Mouse (Mus musculus): ENCODE measurements at regions not wholly inside any gene's neighbourhood (a gene's known extent, or its start where the extent isn't known, plus 50 kb on each side); places are given as distances from the start of the nearest gene placed in this dataset.
"Not testable (repeated sequence)": the region's sequence is repeated elsewhere in the genome, so short reads cannot be mapped to it uniquely, and the experiment has no call there.

DNA sequence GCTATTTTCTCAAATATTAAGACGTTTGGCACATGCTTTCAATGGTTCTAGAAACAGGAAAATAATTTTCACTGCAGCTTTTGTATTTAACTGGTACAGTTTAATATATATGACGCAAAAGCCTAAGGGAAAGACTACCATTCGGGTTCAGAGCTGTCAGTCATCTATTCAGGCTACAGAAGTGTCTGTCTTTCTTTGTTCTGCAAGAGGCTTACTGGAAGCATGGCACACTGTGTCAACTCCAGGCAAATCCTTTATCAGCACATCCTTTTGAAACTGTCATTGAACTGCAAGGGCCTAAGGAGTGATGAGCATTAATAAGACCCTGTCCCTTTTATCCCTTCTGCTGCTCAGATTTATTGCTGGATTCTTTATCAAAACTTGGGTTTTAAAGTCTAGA is 303.8 kb upstream of the Gm5152 start:
- not testable (repeated sequence) for H3K4me3 ChIP-seq; H3K4me2 ChIP-seq (replicated peaks); H3K36me3 ChIP-seq; H3K9me3 ChIP-seq; H3K27me3 ChIP-seq; H3K9ac ChIP-seq (replicated peaks); H3K27ac ChIP-seq (replicated peaks); H3K4me1 ChIP-seq
- ATAC-seq (ENCODE audit: low FRiP score, low read depth): peak; percentile 75
- WGBS: 38% methylated on average over 3 of the region's 3 CpGs

DNA sequence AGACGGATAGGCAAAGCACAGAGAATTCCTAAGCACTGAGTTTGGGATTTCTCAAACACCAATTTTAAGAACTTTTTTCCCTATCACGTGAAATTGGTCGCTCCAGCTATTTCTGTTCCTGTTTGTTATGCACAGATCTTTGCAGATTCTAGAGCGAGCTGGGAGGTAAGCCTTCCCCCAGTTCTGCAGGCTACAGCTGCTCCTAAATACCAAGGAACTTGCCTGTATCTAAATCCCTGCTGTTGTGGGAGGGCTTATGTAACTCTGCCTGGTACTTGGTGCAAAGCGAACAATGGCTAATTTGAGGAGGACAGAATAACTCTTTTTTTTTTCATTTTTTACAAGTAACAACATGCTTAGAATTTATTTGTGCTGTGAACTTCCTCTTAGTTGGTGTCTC is 316.0 kb upstream of the Gm5152 start:
- Histone ChIP-seq H3K4me3 (no peak overlapping the region), H3K9me3 (no peaks in the 10 kb centered on the region), H3K4me1 (no peaks in the 10 kb centered on the region), H3K27ac (replicated peaks) (no peak overlapping the region), H3K4me2 (replicated peaks) (no peak overlapping the region), H3K36me3 (no peaks in the 10 kb centered on the region), H3K27me3 (no peaks in the 10 kb centered on the region), H3K9ac (replicated peaks) (no peak overlapping the region)
- 0 out of 2 replicates have a peak, but pooled peaks have one; percentile 56 for ATAC-seq (ENCODE audit: low FRiP score, low read depth)
- WGBS: 42% methylated on average over 5 of the region's 5 CpGs

DNA sequence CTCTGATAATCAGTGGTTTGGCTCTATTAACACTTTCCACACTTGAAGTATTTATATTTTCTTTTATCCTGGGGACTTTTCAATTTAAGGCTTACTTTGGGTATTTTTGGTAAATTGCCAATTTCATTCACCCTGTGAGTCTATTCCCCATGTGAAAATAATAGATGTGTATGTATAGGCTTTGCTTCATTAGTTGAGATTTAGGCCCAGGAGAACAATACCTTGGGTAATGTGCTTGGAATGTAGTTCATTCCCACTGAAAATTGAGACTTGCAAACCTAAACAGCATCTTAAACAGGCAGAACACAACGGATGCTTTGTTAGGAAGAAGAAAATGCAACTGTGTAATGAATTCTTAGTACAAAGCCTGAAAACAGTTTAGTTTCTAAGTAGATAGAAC is 346.1 kb upstream of the Gm5152 start:
- H3K36me3 ChIP-seq: no peaks in the 10 kb centered on the region
- H3K4me3 ChIP-seq: no peak overlapping the region
- H3K27me3 ChIP-seq: no peaks in the 10 kb centered on the region
- no peak overlapping the region for H3K27ac ChIP-seq (replicated peaks)
- H3K4me1 ChIP-seq: no peaks in the 10 kb centered on the region
- H3K9ac ChIP-seq (replicated peaks): no peak overlapping the region
- no peaks in the 10 kb centered on the region for H3K9me3 ChIP-seq
- ATAC-seq (ENCODE audit: low FRiP score, low read depth): peak; percentile 73
- no peak overlapping the region for H3K4me2 ChIP-seq (replicated peaks)
- WGBS: 34% methylated on average over 1 of the region's 1 CpGs

DNA sequence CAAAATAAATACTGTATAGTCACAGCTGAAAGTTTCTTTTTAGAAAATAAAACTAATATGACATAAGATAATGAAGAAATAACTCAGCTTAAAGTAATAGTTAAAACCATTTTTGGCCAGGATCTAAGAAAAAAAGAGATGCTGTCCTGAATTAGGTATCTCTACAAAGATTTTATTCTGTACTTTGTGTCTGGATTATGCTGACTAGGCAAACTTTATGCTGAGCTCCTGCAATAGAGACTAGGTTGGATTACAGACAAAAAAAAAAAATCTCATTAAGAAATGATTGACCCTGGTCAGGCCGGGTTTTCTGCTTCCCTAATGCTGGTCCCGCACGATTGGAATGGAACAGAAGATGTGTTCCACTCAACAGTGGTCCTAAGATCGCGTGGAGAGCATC is 346.8 kb upstream of the Gm8871 start:
- WGBS: 90% methylated on average over 5 of the region's 5 CpGs
- Histone ChIP-seq H3K4me2 (replicated peaks) (no peak overlapping the region), H3K9ac (replicated peaks) (no peak overlapping the region), H3K27me3 (no peaks in the 10 kb centered on the region), H3K36me3 (no peaks in the 10 kb centered on the region), H3K27ac (replicated peaks) (no peak overlapping the region), H3K4me3 (no peak overlapping the region), H3K4me1 (no peaks in the 10 kb centered on the region), H3K9me3 (no peaks in the 10 kb centered on the region)
- no peak for ATAC-seq (ENCODE audit: low FRiP score, low read depth)

DNA sequence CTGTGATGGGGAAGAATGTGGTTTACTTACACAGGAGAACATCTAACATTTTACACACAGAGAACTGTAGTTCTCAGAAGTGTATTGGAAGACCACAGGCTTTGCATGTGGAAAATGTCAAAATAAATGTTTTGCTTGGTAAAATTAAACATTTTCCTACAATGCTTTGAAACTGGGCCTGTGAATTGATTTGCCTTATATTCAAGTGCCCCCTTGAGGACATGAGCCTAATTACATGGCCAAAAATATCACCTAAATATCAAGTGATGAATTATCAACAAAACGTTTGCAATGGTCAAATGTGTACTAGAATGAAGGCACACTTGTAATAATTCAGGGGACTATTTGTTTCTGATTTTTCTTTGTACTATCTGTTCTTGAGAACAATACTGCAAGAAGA is 314.4 kb upstream of the Gm8871 start:
- Histone ChIP-seq H3K9me3 (no peaks in the 10 kb centered on the region), H3K4me3 (no peak overlapping the region), H3K27me3 (no peaks in the 10 kb centered on the region), H3K4me1 (no peaks in the 10 kb centered on the region), H3K36me3 (no peaks in the 10 kb centered on the region), H3K4me2 (replicated peaks) (no peak overlapping the region), H3K9ac (replicated peaks) (no peak overlapping the region), H3K27ac (replicated peaks) (no peak overlapping the region)
- ATAC-seq (ENCODE audit: low FRiP score, low read depth): no peak
- 46% methylated on average over 1 of the region's 1 CpGs for WGBS

DNA sequence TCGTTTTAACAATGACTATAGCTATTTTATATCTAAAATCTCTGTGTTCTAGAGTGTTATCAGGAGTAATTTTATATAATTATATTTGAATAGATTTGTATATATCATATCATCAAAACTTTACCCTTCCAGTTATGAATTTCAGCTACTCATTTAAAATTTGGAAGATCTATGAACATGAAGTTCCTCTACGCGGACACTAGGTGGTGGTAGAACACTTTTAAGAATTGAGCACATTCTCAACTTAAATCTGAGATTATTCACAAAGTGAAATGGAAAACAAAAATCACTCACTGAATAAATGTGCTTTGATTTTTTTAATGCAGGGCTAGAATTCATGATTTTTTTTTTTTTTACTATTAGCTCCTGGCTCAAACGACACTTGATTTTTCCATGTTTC is 299.5 kb upstream of the Gm8871 start:
- Histone ChIP-seq H3K4me3 (no peak overlapping the region), H3K9ac (replicated peaks) (no peak overlapping the region), H3K27me3 (no peaks in the 10 kb centered on the region), H3K4me1 (no peaks in the 10 kb centered on the region), H3K9me3 (no peaks in the 10 kb centered on the region), H3K36me3 (no peaks in the 10 kb centered on the region), H3K4me2 (replicated peaks) (no peak overlapping the region), H3K27ac (replicated peaks) (no peak overlapping the region)
- WGBS: 38% methylated on average over 4 of the region's 4 CpGs
- no peak for ATAC-seq (ENCODE audit: low FRiP score, low read depth)

DNA sequence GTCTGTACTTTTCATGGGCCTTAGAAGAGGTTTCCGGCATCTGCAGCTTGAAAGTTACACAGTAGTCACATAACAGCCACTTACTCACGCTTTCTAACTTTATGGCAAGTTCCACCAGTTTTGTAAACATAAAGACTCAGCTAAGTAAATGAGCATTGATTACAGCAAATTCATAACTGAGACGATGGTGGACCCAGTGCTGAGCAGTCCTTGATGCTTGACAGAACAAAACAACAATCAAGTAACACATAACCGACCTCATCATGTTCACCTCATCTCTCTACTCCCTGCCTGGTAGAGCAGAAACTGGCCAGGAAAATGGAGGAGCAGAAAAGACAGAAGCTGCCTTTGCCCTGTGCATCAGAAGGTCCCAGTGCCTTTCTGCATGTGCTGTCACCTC is 284.3 kb upstream of the Gm8871 start:
- no peak overlapping the region for H3K4me2 ChIP-seq (replicated peaks)
- H3K27ac ChIP-seq (replicated peaks): no peak overlapping the region
- no peaks in the 10 kb centered on the region for H3K9me3 ChIP-seq
- no peak overlapping the region for H3K9ac ChIP-seq (replicated peaks)
- ATAC-seq (ENCODE audit: low FRiP score, low read depth): no peak
- no peaks in the 10 kb centered on the region for H3K36me3 ChIP-seq
- no peaks in the 10 kb centered on the region for H3K27me3 ChIP-seq
- H3K4me1 ChIP-seq: no peaks in the 10 kb centered on the region
- WGBS: 81% methylated on average over 4 of the region's 4 CpGs
- no peak overlapping the region for H3K4me3 ChIP-seq

DNA sequence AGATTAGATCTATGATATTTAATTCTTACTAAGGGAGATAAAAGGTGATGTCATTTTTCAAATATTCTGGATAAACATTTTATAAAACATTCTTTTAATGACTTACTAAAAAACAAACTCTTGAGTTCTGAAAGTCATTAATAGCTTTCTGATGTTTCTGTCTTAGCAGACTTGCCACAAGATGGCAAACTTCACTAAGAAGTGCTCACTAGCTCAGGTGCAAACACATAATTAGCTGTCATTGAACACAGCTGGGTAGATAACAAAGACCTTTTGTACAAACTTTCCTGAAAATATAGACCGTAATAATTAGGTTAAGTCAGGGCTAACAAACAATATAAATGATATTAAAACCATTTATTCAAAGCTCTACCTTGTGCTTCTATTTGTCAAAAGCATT is 273.4 kb upstream of the Gm8871 start:
- no peaks in the 10 kb centered on the region for H3K4me1 ChIP-seq
- 41% methylated on average over 1 of the region's 1 CpGs for WGBS

DNA sequence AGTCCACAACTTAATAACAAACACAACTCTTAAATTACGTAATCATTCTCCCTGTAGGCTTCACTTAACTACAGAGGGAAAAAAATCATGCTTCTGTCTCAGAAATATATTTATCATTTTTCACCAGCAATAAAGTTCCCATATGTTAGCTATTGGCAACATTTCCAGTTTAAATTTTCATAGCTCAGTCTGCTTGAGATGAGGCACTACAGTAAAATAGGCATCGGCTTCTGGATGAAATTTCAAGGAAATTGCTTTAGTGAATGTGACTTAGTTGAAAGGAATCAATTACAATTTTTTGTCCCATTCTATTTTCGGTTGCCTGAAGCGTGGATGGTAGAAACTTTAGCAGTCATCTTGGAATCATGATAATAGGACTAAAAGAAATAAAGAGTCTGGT is 262.1 kb upstream of the Gm8871 start:
- no peaks in the 10 kb centered on the region for H3K36me3 ChIP-seq
- no peak overlapping the region for H3K27ac ChIP-seq (replicated peaks)
- no peaks in the 10 kb centered on the region for H3K9me3 ChIP-seq
- H3K27me3 ChIP-seq: no peaks in the 10 kb centered on the region
- no peak overlapping the region for H3K4me2 ChIP-seq (replicated peaks)
- no peak for ATAC-seq (ENCODE audit: low FRiP score, low read depth)
- H3K4me1 ChIP-seq: no peaks in the 10 kb centered on the region
- 85% methylated on average over 4 of the region's 4 CpGs for WGBS
- no peak overlapping the region for H3K9ac ChIP-seq (replicated peaks)
- H3K4me3 ChIP-seq: no peak overlapping the region

More for the DNA sequence above, 273.4 kb upstream of the Gm8871 start:
- Histone ChIP-seq H3K9ac (replicated peaks) (no peak overlapping the region), H3K9me3 (no peaks in the 10 kb centered on the region), H3K36me3 (no peaks in the 10 kb centered on the region), H3K27me3 (no peaks in the 10 kb centered on the region), H3K4me2 (replicated peaks) (no peak overlapping the region), H3K27ac (replicated peaks) (no peak overlapping the region), H3K4me3 (no peak overlapping the region)
- ATAC-seq (ENCODE audit: low FRiP score, low read depth): no peak

DNA sequence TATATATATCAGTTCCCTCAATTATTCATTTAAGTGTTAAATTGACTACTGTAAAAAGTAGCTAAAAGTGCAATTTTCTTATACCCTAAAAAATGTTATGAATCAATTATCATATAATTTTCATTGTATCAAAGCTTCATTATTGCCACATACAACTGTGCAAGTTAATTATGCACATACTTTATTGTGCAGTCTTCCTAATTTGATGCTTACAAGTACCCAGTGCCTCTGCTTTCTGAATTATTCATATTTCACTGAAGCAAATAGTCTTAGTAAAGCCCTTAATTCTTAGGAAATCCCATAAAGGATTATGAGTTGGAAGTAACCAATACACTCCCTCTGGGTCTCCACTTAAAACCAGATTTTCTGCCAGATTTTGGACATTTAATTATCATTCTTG is 220.5 kb upstream of the Gm8871 start:
- Histone ChIP-seq H3K27me3 (no peaks in the 10 kb centered on the region), H3K27ac (replicated peaks) (no peak overlapping the region), H3K36me3 (no peaks in the 10 kb centered on the region), H3K4me3 (no peak overlapping the region), H3K4me2 (replicated peaks) (no peak overlapping the region), H3K9ac (replicated peaks) (no peak overlapping the region), H3K9me3 (no peaks in the 10 kb centered on the region), H3K4me1 (no peaks in the 10 kb centered on the region)
- ATAC-seq (ENCODE audit: low FRiP score, low read depth): peak; percentile 66

DNA sequence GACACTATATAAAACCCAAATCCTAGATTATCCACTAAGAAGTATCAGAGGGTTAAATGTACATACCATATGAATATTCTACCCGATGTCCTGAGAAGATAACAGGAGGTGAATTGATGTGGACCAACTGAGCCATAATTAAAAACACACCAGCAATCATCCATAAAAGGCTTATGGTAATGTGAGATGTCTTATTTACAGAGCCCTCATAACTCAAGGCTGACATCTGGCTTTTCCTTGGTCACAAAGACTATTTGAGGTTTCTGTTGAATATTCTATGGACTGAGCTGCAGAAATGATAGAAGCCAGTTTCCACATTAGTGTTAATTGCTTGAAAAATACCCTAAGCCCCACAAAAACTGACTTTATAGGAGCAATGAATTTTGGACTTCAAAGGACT is 198.1 kb upstream of the Gm8871 start:
- ATAC-seq (ENCODE audit: low FRiP score, low read depth): no peak
- WGBS: 50% methylated on average over 1 of the region's 1 CpGs
- no peaks in the 10 kb centered on the region for H3K4me1 ChIP-seq

DNA sequence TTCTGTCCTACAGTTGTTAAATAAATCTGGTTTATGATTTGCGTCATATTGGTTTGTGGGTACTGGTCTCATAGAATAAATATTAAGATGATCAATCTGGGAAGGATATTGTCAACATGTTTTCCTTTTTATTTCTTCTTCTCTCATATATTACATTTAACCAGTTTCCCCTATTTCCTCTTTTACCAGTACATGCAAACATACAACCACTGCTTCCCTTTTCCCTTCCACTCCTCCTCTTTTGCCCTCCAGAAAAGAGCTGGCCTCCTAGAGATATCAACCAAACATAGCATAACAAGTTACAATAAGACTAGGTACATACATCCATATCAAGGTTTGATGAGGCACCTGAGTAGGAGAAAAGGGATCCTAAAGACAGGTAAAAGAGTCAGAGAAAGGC is 180.1 kb upstream of the Gm8871 start:
- no peak for ATAC-seq (ENCODE audit: low FRiP score, low read depth)
- Histone ChIP-seq H3K4me3 (no peak overlapping the region), H3K9ac (replicated peaks) (no peak overlapping the region), H3K4me1 (no peaks in the 10 kb centered on the region), H3K36me3 (no peaks in the 10 kb centered on the region), H3K4me2 (replicated peaks) (no peak overlapping the region), H3K27me3 (no peaks in the 10 kb centered on the region), H3K27ac (replicated peaks) (no peak overlapping the region), H3K9me3 (no peaks in the 10 kb centered on the region)
- 89% methylated on average over 1 of the region's 1 CpGs for WGBS

More for the DNA sequence above, 198.1 kb upstream of the Gm8871 start:
- H3K36me3 ChIP-seq: no peaks in the 10 kb centered on the region
- no peaks in the 10 kb centered on the region for H3K27me3 ChIP-seq
- H3K4me3 ChIP-seq: no peak overlapping the region
- no peak overlapping the region for H3K4me2 ChIP-seq (replicated peaks)
- H3K9me3 ChIP-seq: no peaks in the 10 kb centered on the region
- H3K27ac ChIP-seq (replicated peaks): no peak overlapping the region
- no peak overlapping the region for H3K9ac ChIP-seq (replicated peaks)

Measured in midbrain, embryonic 12.5 days (tissue).